Mouse (Mus musculus) ES-E14 (cell line): ENCODE results near the gene Cactin.

Experiments used
- MAFK ChIP-seq: IDR thresholded peaks from 2 replicates; pipeline ENCODE4 v1.6.1; 2014; ENCODE audit warnings: mild to moderate bottlenecking, low read depth, low read length, inconsistent platforms; ENCODE audit not compliant: insufficient read depth
- ZC3H11A ChIP-seq: IDR thresholded peaks from 2 replicates; pipeline ENCODE4 v1.6.1; 2012; ENCODE audit warnings: low read depth, mild to moderate bottlenecking, inconsistent platforms, low read length, borderline replicate concordance

DNA sequence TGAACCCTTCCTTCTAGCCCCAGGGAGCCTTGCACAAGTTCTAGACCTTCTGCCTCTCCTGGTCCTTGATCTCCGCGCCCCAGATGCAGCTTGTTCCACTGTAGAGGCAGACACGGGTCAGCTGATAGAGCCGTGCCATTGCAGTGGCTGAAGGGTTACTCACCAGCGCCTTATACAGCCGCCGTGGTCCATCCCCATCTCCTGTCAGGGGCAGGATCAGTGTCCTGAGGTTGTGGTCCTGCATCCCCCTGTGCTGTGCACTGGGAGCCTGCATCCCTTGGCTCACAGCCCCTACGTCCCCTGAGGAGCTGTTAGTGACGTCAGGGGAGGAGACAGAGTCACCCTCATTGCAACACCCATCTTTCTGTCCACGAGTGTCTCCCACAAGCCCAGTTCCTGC lies 17.6 kb upstream of the Cactin start:
- TF ChIP-seq MAFK (no peak), ZC3H11A (no peak)
